Mouse (Mus musculus) forebrain, postnatal 0 days (tissue): ENCODE results near the gene Pax5. TPM values are rescaled to one million over a fixed set of nuclear protein-coding genes. Genes with fewer than 3 reads are reported as not detected.

Source experiments
- ATAC-seq: fragments of 200-750 bp; cut with Nextera tagmentation; 2 replicates; pipeline ENCODE4 v1.8.0; 2017; ENCODE audit warnings: mild to moderate bottlenecking, moderate library complexity
- DNase-seq: peaks from one replicate; pipeline ENCODE4 v3.0.0-alpha.2; 2015
- H3K27ac ChIP-seq: fragments of 300-500 bp; sonication (generic); 2 replicates; pipeline ENCODE4 v1.5.1; 2014; ENCODE audit warnings: low read depth, mild to moderate bottlenecking, antibody characterized with exemption, low read length, moderate library complexity, mixed read lengths
- H3K27me3 ChIP-seq: fragments of 300-500 bp; sonication (generic); 2 replicates; pipeline ENCODE4 v1.6.1; 2014; ENCODE audit warnings: mild to moderate bottlenecking, low read length, mixed read lengths; ENCODE audit not compliant: insufficient read depth
- H3K36me3 ChIP-seq: fragments of 300-500 bp; sonication (generic); 2 replicates; pipeline ENCODE4 v1.6.1; 2014; ENCODE audit warnings: mild to moderate bottlenecking, moderate library complexity; ENCODE audit not compliant: insufficient read depth
- H3K4me1 ChIP-seq: fragments of 300-500 bp; sonication (generic); 2 replicates; pipeline ENCODE4 v1.6.1; 2014; ENCODE audit warnings: antibody characterized with exemption; ENCODE audit not compliant: insufficient read depth
- H3K4me2 ChIP-seq: fragments of 300-500 bp; sonication (generic); 2 replicates; pipeline ENCODE4 v1.6.1; 2014; ENCODE audit warnings: low read depth, mild to moderate bottlenecking, moderate library complexity
- H3K4me3 ChIP-seq: fragments of 300-500 bp; sonication (generic); 2 replicates; pipeline ENCODE4 v1.5.1; 2014; ENCODE audit warnings: low read depth, low read length, mixed read lengths
- H3K9ac ChIP-seq: fragments of 300-500 bp; sonication (generic); 2 replicates; pipeline ENCODE4 v1.6.1; 2014; ENCODE audit warnings: mild to moderate bottlenecking
- H3K9me3 ChIP-seq: fragments of 300-500 bp; sonication (generic); 2 replicates; pipeline ENCODE4 v1.6.1; 2016; ENCODE audit warnings: low read length
- CTCF ChIP-seq: sonication (generic); IDR thresholded peaks from 2 replicates; pipeline ENCODE4 v1.5.1; 2016; ENCODE audit warnings: antibody characterized with exemption, control low read depth, low read depth
- WGBS: fragments of 180-500 bp; shearing (Covaris S2); extraction: QIAGEN DNeasy Blood & Tissue Kit; methylation state at CpG from one replicate; pipeline ENCODE4 v1.1.7; 2014; 5-methylcytosine and 5-hydroxymethylcytosine counted together
- polyA plus RNA-seq: library from polyadenylated mRNA; unstranded; fragments of >200 nt; fragmentation: Nextera tagmentation; extraction: Ambion mirVana; gene quantifications from 2 replicates; pipeline ENCODE4 v1.2.1, GENCODE M21; 2015
- total RNA-seq: library from RNA; depleted of rRNA; stranded (reverse); fragments of >200 nt; gene quantifications from 2 replicates; pipeline ENCODE4 v1.2.3, GENCODE M21; 2014

Gene Pax5
- total and polyA plus RNA-seq, 2 experiments from 2014 or later: 0.01 to 0.14 TPM

DNA sequence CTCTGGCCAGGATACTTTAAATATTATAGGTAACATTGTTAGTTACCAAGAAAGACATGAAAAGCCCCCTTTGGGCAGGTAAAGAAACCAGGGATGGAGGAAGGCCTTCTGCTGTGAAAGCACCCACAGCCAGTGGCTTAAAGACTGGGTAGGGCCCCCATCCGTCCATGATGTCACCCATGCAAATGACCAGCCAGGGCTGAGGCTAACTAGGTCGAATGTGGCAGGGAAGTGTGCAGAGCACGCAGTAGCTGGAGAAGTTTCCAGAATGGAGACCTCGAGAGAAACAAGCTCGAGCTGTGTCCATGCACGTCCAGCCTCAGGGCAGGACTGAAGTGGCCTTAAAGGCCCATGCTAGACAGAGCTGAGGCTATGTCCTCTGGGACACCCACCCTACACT is 42.9 kb downstream of the Pax5 start:
- WGBS: 80% methylated on average over 6 of the region's 6 CpGs

DNA sequence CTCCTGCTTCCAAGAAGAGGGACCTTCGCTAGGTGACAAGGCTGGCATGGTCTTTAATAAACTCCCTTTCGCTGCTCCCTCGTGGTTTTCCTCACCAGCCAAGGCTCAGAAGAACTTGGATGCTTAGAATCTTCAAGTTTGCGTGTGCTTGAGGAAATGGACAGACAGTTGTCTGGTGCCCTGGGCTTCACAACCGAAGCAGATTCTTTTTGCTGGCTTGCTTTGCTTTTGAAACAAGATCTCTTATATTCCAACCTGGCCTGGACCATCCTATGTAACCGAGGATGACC is 45.6 kb downstream of the Pax5 start:
- H3K9ac ChIP-seq: peak overlapping the region; percentile 65
- DNase-seq: no peak
- ATAC-seq: no peak
- peak overlapping the region; percentile 69 for H3K4me2 ChIP-seq
- H3K36me3 ChIP-seq: no peaks in the 10 kb centered on the region
- TF ChIP-seq CTCF: no peak
- peaks cover 25% of the 10 kb centered on the region for H3K27me3 ChIP-seq
- no peak overlapping the region for H3K27ac ChIP-seq
- no peaks in the 10 kb centered on the region for H3K9me3 ChIP-seq
- 18% methylated on average over 6 of the region's 6 CpGs for WGBS
- H3K4me1 ChIP-seq: no peaks in the 10 kb centered on the region; the same call in 1 of the 2 replicates
- H3K4me3 ChIP-seq: peak overlapping the region; percentile 61

More for the DNA sequence above, 42.9 kb downstream of the Pax5 start:
- TF ChIP-seq CTCF: no peak
- DNase-seq (no peak), ATAC-seq (no peak)
- H3K27ac ChIP-seq: no peak overlapping the region
- H3K9me3 ChIP-seq: no peaks in the 10 kb centered on the region
- no peaks in the 10 kb centered on the region for H3K36me3 ChIP-seq
- H3K9ac ChIP-seq: no peak overlapping the region
- H3K4me2 ChIP-seq: no peak overlapping the region
- H3K4me1 ChIP-seq: no peaks in the 10 kb centered on the region; the same call in 1 of the 2 replicates
- H3K27me3 ChIP-seq: peaks cover 18% of the 10 kb centered on the region
- no peak overlapping the region for H3K4me3 ChIP-seq

DNA sequence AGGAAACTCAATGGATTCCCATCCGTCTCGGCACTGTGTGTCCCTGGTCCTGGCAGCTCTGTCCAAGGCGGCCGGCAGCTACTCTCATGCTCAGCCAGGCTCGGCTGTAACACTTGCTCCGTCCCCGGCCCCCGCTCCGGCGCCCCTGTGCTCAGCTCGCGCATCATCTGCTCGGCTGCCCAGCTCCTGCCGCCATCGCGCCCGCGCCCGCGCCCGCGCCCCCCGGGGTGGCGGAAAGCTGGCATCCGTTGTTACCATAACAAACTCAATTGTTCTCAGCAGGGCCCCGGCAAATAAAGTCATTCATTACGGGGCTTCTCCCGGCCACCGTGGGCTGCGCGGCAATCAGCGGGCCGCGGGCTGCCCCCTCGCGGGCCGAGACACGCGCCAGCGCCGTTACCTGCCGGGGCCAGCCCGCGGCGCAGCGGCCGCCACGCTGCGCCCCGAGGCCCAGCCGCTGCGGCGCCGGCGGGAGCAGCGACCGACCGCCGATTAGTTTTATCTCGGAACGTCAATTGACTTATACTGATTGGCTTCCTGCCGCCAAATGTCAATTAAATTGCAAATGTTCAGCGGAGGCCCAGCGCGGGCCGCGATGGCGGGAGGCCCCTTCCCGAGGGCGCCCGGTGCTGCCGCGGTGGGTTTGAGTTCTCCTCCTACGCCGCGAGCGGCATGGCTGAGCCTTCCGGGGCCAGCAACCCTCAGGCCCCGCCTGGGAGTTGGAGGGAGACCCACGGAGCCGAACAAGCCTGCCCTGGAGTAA is 46.1 kb downstream of the Pax5 start:
- Histone ChIP-seq H3K4me2 (peak overlapping the region; percentile 69), H3K9me3 (no peaks in the 10 kb centered on the region), H3K4me1 (no peaks in the 10 kb centered on the region; the same call in 1 of the 2 replicates), H3K36me3 (no peaks in the 10 kb centered on the region), H3K27me3 (peaks cover 25% of the 10 kb centered on the region), H3K27ac (no peak overlapping the region), H3K4me3 (peak overlapping the region; percentile 61), H3K9ac (peak overlapping the region; percentile 65)
- peak; percentile 54 for DNase-seq
- peak; percentile 79 for ATAC-seq
- WGBS: 1% methylated on average over 81 of the region's 81 CpGs
- no peak for TF ChIP-seq CTCF

DNA sequence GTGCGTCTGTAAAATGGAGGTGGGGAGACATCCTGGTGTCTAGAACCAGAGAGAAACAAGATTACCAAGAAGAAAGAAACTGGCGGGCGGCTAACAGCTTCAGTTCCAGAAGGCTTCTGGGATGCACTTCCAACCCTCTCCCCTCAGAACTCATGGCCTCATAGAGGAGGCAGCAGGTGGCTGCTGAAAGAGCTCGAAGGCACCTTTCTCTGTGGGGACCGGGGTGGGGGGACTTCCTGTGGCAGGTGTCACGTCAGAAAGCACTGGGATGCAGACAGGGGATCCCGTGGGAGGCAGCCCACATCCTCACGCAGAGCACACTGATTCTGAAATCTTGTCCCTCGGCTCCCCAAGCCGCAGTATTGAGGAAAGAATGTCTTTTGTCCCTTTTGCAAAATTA is 46.8 kb downstream of the Pax5 start:
- Histone ChIP-seq H3K36me3 (no peaks in the 10 kb centered on the region), H3K4me3 (peak overlapping the region; percentile 61), H3K27ac (no peak overlapping the region), H3K27me3 (peaks cover 25% of the 10 kb centered on the region), H3K4me2 (peak overlapping the region; percentile 69), H3K4me1 (no peaks in the 10 kb centered on the region; the same call in 1 of the 2 replicates), H3K9ac (peak overlapping the region; percentile 65; the same call in 1 of the 2 replicates), H3K9me3 (no peaks in the 10 kb centered on the region)
- WGBS: 10% methylated on average over 10 of the region's 10 CpGs
- TF ChIP-seq CTCF: no peak
- DNase-seq: peak; percentile 23
- peak; percentile 13; the same call in 1 of the 2 replicates for ATAC-seq

DNA sequence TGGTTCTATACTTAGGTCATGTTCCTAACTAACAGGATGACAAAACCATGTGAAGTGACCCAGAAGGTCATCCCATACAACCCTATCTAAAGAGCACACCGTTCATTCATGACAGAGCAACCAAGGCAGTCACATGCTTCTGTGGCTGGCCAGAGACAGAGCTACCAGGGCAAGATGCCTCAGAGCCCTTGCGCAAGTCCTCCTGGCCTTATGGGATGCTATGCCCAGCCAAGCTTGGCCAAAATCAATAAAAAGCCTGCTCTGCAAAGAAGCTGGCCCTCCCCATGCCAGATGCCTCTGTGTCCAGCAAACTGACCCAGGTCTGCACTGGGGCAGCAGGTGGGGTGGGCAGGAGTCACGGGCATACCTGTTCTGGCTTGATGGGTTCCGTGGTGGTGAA is 65.1 kb downstream of the Pax5 start:
- H3K27ac ChIP-seq: no peak overlapping the region
- no peak for DNase-seq
- no peak for TF ChIP-seq CTCF
- no peaks in the 10 kb centered on the region for H3K36me3 ChIP-seq
- H3K27me3 ChIP-seq: no peaks in the 10 kb centered on the region
- H3K4me3 ChIP-seq: no peak overlapping the region
- WGBS: 91% methylated on average over 4 of the region's 4 CpGs
- no peak overlapping the region for H3K4me2 ChIP-seq
- H3K9ac ChIP-seq: no peak overlapping the region
- no peaks in the 10 kb centered on the region for H3K9me3 ChIP-seq
- H3K4me1 ChIP-seq: no peaks in the 10 kb centered on the region
- ATAC-seq: no peak

DNA sequence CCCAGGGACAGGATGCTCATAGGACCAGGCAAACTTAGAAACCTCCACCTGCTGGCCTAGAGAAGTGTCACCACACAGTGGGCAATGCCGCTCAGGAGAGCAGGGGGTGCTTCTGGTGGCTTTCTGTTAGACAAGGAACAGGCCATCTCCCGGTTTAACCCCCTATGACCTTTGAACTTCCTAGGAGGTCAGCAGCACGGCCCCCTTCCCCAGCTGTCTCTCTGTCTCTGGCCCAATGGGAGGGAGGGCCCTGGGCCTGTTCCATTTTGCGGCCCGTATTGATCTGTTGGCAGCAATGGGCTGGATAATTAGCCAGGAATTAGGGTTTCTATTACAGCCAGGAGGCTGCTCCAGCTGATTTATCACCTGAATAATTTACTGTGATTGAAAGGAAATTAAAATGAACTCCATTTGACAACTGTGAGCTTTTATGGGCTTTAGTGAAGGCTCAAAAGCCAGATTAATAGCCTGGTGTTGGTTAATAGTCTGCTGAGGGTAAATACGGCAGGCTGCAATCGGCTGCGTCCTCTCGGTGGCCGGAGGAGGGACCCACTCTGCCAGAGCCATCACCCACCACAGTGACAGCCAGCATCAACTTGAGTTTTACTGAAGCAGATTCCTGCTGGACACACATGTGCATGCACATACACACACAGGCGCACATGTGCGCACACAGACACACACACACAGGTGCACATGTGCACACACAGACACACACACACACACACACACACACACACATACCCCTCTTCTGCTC is 68.3 kb downstream of the Pax5 start:
- WGBS: 27% methylated on average over 12 of the region's 12 CpGs
- DNase-seq (no peak), ATAC-seq (no peak; the same call in 1 of the 2 replicates)
- Histone ChIP-seq H3K27me3 (no peaks in the 10 kb centered on the region), H3K4me2 (no peak overlapping the region), H3K4me1 (no peaks in the 10 kb centered on the region), H3K27ac (no peak overlapping the region), H3K9me3 (no peaks in the 10 kb centered on the region), H3K36me3 (no peaks in the 10 kb centered on the region), H3K4me3 (no peak overlapping the region), H3K9ac (no peak overlapping the region)
- no peak for TF ChIP-seq CTCF

DNA sequence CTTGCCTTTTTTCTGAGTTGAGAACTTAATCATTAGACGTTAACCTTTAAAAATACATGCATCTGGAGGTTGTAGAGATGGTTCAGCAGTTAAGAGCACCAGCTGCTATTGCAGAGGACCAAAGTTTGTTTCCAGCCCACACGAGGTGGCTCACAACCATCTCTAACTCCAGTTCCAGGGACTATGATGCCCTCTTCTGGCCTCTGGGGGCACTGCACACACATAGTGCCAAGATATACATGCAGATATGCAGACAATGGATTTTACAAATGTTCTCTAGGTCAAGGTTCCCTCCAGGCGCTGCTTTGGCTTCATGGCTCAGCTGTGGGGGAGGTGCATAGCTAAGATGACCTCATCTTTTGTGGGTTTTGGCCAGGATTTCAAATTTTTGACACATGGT is 74.7 kb downstream of the Pax5 start:
- WGBS: 89% methylated on average over 3 of the region's 3 CpGs

More for the DNA sequence above, 74.7 kb downstream of the Pax5 start:
- TF ChIP-seq CTCF: peak; percentile 30; the same call in 1 of the 2 replicates
- Histone ChIP-seq H3K4me2 (no peak overlapping the region), H3K4me3 (no peak overlapping the region), H3K4me1 (no peaks in the 10 kb centered on the region), H3K27me3 (no peaks in the 10 kb centered on the region), H3K9me3 (no peaks in the 10 kb centered on the region), H3K27ac (no peak overlapping the region), H3K9ac (no peak overlapping the region), H3K36me3 (no peaks in the 10 kb centered on the region)
- ATAC-seq (no peak), DNase-seq (no peak)
